Mouse (Mus musculus) testis, adult 2 months (tissue): Measurements from ENCODE around the gene Got1.
"Not testable (repeated sequence)": the region's sequence is repeated elsewhere in the genome, so short reads cannot be mapped to it uniquely, and the experiment has no call there.

Source experiments
- CTCF ChIP-seq: fragments of 200-500 bp; IDR thresholded peaks from 2 replicates; pipeline ENCODE4 v1.5.1; 2012; ENCODE audit warnings: low read depth, mild to moderate bottlenecking, inconsistent platforms, low read length, moderate library complexity; ENCODE audit not compliant: control insufficient read depth, insufficient read depth, insufficient replicate concordance
- POLR2A ChIP-seq: fragments of 200-500 bp; IDR thresholded peaks from 2 replicates; pipeline ENCODE4 v1.6.1; 2012; ENCODE audit warnings: low read depth, mild to moderate bottlenecking, inconsistent platforms, low read length, moderate library complexity; ENCODE audit not compliant: control insufficient read depth

DNA sequence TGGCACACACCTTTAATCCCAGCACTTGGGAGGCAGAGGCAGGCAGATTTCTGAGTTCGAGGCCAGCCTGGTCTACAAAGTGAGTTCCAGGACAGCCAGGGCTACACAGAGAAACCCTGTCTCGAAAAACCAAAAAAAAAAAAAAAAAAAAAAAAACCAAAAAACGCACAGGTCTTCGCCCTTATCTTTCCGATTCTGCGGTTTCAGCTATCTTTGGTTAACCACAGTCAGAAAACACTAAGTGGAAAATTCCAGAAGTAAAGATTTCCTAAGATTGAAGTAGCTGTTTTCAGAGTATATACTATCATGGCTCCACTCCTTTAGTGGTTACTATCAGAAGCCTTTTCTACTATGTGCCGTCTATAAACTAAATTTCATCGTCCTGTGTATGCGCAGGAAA, 20.8 kb downstream of the Got1 start:
- not testable (repeated sequence) for TF ChIP-seq CTCF, POLR2A
